Mouse (Mus musculus) heart, adult 2 months (tissue): ENCODE data around the gene Pdzd2.

Source experiments
- EP300 ChIP-seq: fragments of 200-500 bp; IDR thresholded peaks from 2 replicates; pipeline ENCODE4 v1.6.1; 2011; ENCODE audit warnings: low read depth, low read length, control low read depth; ENCODE audit not compliant: insufficient read depth
- POLR2A ChIP-seq: fragments of 200-500 bp; IDR thresholded peaks from 2 replicates; pipeline ENCODE4 v1.6.1; 2011; ENCODE audit warnings: mild to moderate bottlenecking, low read depth, low read length, control low read depth; ENCODE audit not compliant: insufficient read depth

- no peak for TF ChIP-seq POLR2A
- no peak for TF ChIP-seq EP300
These were observed 117.0 kb downstream of the Pdzd2 start for GRCm38 (mm10) chr15:12622701-12623100.
